Mouse (Mus musculus): Measurements from ENCODE around the gene Epor. TPM values are rescaled to one million over a fixed set of nuclear protein-coding genes. Genes with fewer than 3 reads are reported as not detected.

Gene Epor
- polyA plus RNA-seq, 1 experiment from 2014 or later: 8.5 TPM

- Histone ChIP-seq H3K4me1 (peaks cover 12% of the 10 kb centered on the region), H3K27ac (no peak overlapping the region), H3K4me3 (no peak overlapping the region), H3K27me3 (no peaks in the 10 kb centered on the region), H3K36me3 (no peaks in the 10 kb centered on the region), H3K9me3 (no peaks in the 10 kb centered on the region), H3K9ac (no peak overlapping the region), H3K4me2 (no peak overlapping the region)
- 56% methylated on average over 12 of the region's 12 CpGs for WGBS
- no peak for ATAC-seq (ENCODE audit: insufficient number of reproducible peaks, insufficient read depth, low FRiP score, low TSS enrichment, low read depth)
These were observed 30.7 kb downstream of the Epor start for GRCm38 (mm10) chr9:21932445-21933137.

- Histone ChIP-seq H3K4me2 (no peak overlapping the region), H3K4me3 (no peak overlapping the region), H3K27ac (no peak overlapping the region), H3K9me3 (no peaks in the 10 kb centered on the region), H3K9ac (no peak overlapping the region), H3K27me3 (no peaks in the 10 kb centered on the region), H3K36me3 (no peaks in the 10 kb centered on the region), H3K4me1 (peaks cover 7% of the 10 kb centered on the region)
- ATAC-seq (ENCODE audit: insufficient number of reproducible peaks, insufficient read depth, low FRiP score, low TSS enrichment, low read depth): no peak
- 57% methylated on average over 2 of the region's 2 CpGs for WGBS
These were observed 31.3 kb downstream of the Epor start for GRCm38 (mm10) chr9:21932006-21932405.

DNA sequence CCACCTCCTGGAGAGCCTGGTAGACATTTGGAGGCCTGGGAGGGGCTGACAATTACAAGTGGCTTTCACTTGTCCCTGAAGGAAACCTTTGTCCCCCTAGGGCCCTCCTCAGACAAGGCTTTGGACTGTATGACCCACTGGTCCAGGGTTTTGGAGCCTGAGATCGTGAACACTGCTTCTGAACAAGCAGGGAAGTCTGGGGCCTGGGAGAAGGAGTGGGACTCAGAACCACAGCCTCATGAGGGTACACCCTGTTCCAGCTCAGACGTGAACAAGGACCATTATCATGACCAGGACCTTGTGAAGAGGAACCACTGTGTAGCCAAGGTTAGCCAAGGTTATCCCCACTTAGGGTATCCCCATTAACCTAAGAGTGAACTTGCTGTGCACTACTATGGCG lies 34.1 kb downstream of the Epor start:
- H3K27ac ChIP-seq: no peak overlapping the region
- 80% methylated on average over 3 of the region's 3 CpGs for WGBS
- H3K9ac ChIP-seq: no peak overlapping the region
- no peak overlapping the region for H3K4me3 ChIP-seq
- ATAC-seq (ENCODE audit: insufficient number of reproducible peaks, insufficient read depth, low FRiP score, low TSS enrichment, low read depth): no peak
- H3K4me2 ChIP-seq: no peak overlapping the region
- H3K9me3 ChIP-seq: no peaks in the 10 kb centered on the region
- peaks cover 16% of the 10 kb centered on the region for H3K4me1 ChIP-seq
- peaks cover 10% of the 10 kb centered on the region; the same call in 1 of the 2 replicates for H3K36me3 ChIP-seq
- H3K27me3 ChIP-seq: no peaks in the 10 kb centered on the region

DNA sequence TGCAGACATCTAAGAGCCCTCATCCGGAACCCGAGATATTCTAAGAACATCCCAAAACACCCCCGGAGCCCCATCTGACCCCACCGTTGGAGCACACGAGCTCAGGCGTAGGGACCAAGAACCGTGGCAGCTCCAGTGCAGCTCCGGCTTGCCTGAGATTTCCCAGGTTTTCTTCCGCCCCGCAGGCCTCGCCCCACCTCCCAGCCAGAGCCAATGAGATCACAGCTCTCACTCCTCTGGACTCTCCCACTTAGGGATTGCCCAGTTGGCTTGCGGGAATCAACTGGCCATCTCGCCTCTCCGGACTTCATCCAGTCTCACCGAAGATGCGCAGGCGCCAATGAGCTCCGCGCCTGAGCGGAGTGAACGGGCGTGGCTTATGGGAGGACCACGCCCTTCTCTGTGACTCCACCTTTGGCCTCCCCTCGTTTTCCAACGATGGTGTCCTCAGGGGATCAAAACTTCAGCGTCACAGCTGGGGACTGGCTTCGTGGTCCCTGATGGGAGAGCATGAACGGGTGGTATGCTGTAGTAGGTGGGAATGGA lies 36.0 kb downstream of the Epor start, which contains the start of the genes Ccdc159 and Tmem205:
Gene Ccdc159, plus strand, starts transcription at position 264 of the 546 bp plus-strand sequence.
Gene Tmem205, minus strand, starts transcription at position 349 of the 546 bp plus-strand sequence.
- H3K4me3 ChIP-seq: peak within 1 kb of the TSS; percentile 57

DNA sequence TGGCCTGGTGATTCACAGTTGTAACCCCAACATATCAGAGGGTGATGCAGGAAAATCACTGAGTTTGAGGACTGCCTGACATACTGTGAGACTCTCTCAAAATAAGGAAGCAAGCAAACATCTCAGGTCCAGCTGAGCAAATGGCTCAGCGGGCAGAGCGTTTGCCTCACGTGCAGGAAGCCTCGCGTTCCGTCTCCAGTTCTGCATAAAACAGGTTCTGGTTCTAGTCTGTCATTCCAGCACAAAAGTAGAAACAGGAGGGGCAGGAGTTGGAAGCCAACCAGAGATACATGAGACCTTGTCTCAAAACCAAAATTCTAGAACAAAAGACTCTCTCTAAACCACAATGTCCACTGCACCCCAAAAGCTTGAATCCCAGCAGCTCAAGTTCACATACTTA lies 36.5 kb downstream of the Epor start:
- H3K4me2 ChIP-seq: peak overlapping the region; percentile 70
- H3K27me3 ChIP-seq: no peaks in the 10 kb centered on the region
- H3K4me1 ChIP-seq: peaks cover 18% of the 10 kb centered on the region
- 1% methylated on average over 6 of the region's 6 CpGs for WGBS
- H3K36me3 ChIP-seq: peaks cover 16% of the 10 kb centered on the region; the same call in 1 of the 2 replicates
- peak overlapping the region; percentile 65 for H3K27ac ChIP-seq
- no peaks in the 10 kb centered on the region for H3K9me3 ChIP-seq
- ATAC-seq (ENCODE audit: insufficient number of reproducible peaks, insufficient read depth, low FRiP score, low TSS enrichment, low read depth): no peak
- peak overlapping the region; percentile 76 for H3K9ac ChIP-seq
- H3K4me3 ChIP-seq: peak overlapping the region; percentile 57

More for the DNA sequence above, 36.0 kb downstream of the Epor start, which contains the start of the genes Ccdc159 and Tmem205:
- no peaks in the 10 kb centered on the region for H3K27me3 ChIP-seq
- under 1% methylated on average over 28 of the region's 28 CpGs for whole genome bisulfite sequencing
- no peaks in the 10 kb centered on the region for H3K9me3 ChIP-seq
- H3K4me1 ChIP-seq: peaks cover 18% of the 10 kb centered on the region
- ATAC-seq (ENCODE audit: insufficient number of reproducible peaks, insufficient read depth, low FRiP score, low TSS enrichment, low read depth): peak; percentile 90
- peak within 1 kb of the TSS; percentile 70 for H3K4me2 ChIP-seq
- peaks cover 14% of the 10 kb centered on the region; the same call in 1 of the 2 replicates for H3K36me3 ChIP-seq
- H3K9ac ChIP-seq: peak within 1 kb of the TSS; percentile 76
- H3K27ac ChIP-seq: peak within 1 kb of the TSS; percentile 65

DNA sequence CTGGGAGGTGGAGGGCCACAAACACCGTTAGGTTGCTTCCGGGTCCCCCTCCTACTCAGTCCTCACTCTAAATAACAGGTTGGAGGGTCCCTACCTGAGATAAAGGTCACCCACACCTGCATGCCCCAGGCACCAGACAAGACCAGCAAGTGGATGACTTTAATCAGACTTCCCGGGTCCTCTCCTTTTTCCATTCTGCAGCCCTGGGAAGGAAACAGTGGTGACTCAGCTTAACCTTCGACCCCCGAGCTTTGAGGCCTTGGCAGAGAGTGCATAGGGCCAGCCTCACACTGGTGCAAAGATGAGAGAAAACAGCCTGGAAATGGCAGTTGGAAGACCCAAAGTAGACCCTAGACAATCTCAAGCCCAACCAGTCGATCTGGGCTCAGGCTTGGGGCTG lies 37.2 kb downstream of the Epor start:
- H3K9ac ChIP-seq: peak overlapping the region; percentile 76; the same call in 1 of the 2 replicates
- no peak for ATAC-seq (ENCODE audit: insufficient number of reproducible peaks, insufficient read depth, low FRiP score, low TSS enrichment, low read depth)
- WGBS: 78% methylated on average over 6 of the region's 6 CpGs

GRCm38 (mm10) chr9:21925506-21925905 lies 37.8 kb downstream of the Epor start:
- no peak overlapping the region for H3K4me3 ChIP-seq
- no peak for ATAC-seq (ENCODE audit: insufficient number of reproducible peaks, insufficient read depth, low FRiP score, low TSS enrichment, low read depth)
- H3K9ac ChIP-seq: no peak overlapping the region
- H3K9me3 ChIP-seq: no peaks in the 10 kb centered on the region
- no peaks in the 10 kb centered on the region for H3K27me3 ChIP-seq
- no peak overlapping the region for H3K4me2 ChIP-seq
- no peak overlapping the region for H3K27ac ChIP-seq
- peaks cover 20% of the 10 kb centered on the region; the same call in 1 of the 2 replicates for H3K36me3 ChIP-seq
- peaks cover 18% of the 10 kb centered on the region for H3K4me1 ChIP-seq
- 95% methylated on average over 1 of the region's 1 CpGs for WGBS

More for the DNA sequence above, 37.2 kb downstream of the Epor start:
- no peaks in the 10 kb centered on the region for H3K9me3 ChIP-seq
- H3K27me3 ChIP-seq: no peaks in the 10 kb centered on the region
- no peak overlapping the region for H3K27ac ChIP-seq
- H3K4me3 ChIP-seq: peak overlapping the region; percentile 57
- peaks cover 20% of the 10 kb centered on the region; the same call in 1 of the 2 replicates for H3K36me3 ChIP-seq
- H3K4me2 ChIP-seq: peak overlapping the region; percentile 70
- H3K4me1 ChIP-seq: peaks cover 18% of the 10 kb centered on the region

DNA sequence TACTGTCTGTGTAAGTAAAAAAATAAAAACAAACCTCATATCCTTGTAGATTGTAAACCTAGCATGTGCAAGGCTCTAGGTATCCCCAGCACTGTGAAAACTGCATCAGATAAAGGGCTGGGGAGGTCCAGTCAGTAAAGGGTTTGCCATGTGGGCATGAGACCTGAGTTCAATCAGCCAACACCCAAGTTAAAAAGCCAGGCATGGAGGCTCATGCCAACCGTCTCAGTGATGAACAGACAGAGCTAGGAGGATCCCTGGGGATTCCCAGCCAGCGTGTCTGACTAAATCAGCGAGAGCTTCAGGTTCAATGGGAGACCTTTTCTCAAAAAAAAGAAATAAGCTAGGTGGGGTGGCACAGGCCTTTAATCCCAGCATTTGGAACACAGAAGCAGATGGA lies 38.3 kb downstream of the Epor start:
- no peaks in the 10 kb centered on the region for H3K27me3 ChIP-seq
- no peak overlapping the region for H3K4me2 ChIP-seq
- H3K27ac ChIP-seq: no peak overlapping the region
- peaks cover 18% of the 10 kb centered on the region for H3K4me1 ChIP-seq
- 88% methylated on average over 3 of the region's 3 CpGs for WGBS
- no peaks in the 10 kb centered on the region for H3K9me3 ChIP-seq
- H3K36me3 ChIP-seq: peaks cover 20% of the 10 kb centered on the region; the same call in 1 of the 2 replicates
- ATAC-seq (ENCODE audit: insufficient number of reproducible peaks, insufficient read depth, low FRiP score, low TSS enrichment, low read depth): no peak
- H3K9ac ChIP-seq: no peak overlapping the region
- H3K4me3 ChIP-seq: no peak overlapping the region

DNA sequence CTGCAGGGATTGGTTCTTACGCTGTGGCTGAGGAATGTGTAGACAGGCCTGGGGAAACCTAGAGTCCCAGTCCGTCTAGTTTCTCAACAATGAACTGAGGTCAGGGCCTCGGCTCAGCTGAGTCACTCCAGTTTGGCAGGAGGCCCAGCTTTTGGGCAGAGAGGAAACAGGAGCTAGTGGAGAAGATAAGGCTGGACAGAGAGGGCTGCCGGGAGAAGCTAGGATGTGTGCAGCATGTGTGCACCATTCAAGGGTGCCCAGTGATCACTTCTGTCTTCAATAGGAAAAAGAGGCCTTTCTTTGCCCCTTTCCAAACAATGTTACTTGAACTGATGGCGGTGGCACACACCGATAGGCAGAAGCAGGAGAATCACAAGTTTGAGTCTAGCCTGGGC lies 39.2 kb downstream of the Epor start:
- Histone ChIP-seq H3K4me3 (no peak overlapping the region), H3K4me2 (no peak overlapping the region), H3K4me1 (peaks cover 18% of the 10 kb centered on the region), H3K27me3 (no peaks in the 10 kb centered on the region), H3K36me3 (peaks cover 20% of the 10 kb centered on the region; the same call in 1 of the 2 replicates), H3K9ac (no peak overlapping the region), H3K27ac (peak overlapping the region; percentile 8; the same call in 1 of the 2 replicates), H3K9me3 (no peaks in the 10 kb centered on the region)
- ATAC-seq (ENCODE audit: insufficient number of reproducible peaks, insufficient read depth, low FRiP score, low TSS enrichment, low read depth): no peak
- 67% methylated on average over 6 of the region's 6 CpGs for WGBS

- WGBS: 71% methylated on average over 3 of the region's 3 CpGs
- H3K9ac ChIP-seq: no peak overlapping the region
These were observed 39.7 kb downstream of the Epor start for GRCm38 (mm10) chr9:21923490-21924098.

GRCm38 (mm10) chr9:21923036-21923435 lies 40.3 kb downstream of the Epor start:
- no peak overlapping the region for H3K4me3 ChIP-seq
- peaks cover 22% of the 10 kb centered on the region for H3K4me1 ChIP-seq
- ATAC-seq (ENCODE audit: insufficient number of reproducible peaks, insufficient read depth, low FRiP score, low TSS enrichment, low read depth): no peak
- H3K27me3 ChIP-seq: no peaks in the 10 kb centered on the region
- 89% methylated on average over 4 of the region's 4 CpGs for WGBS
- no peak overlapping the region for H3K27ac ChIP-seq
- H3K36me3 ChIP-seq: peaks cover 20% of the 10 kb centered on the region; the same call in 1 of the 2 replicates
- no peak overlapping the region for H3K9ac ChIP-seq
- H3K9me3 ChIP-seq: no peaks in the 10 kb centered on the region
- H3K4me2 ChIP-seq: no peak overlapping the region

More at GRCm38 (mm10) chr9:21923490-21924098, 39.7 kb downstream of the Epor start:
- Histone ChIP-seq H3K27ac (peak overlapping the region; percentile 8; the same call in 1 of the 2 replicates), H3K4me1 (peaks cover 18% of the 10 kb centered on the region), H3K4me3 (no peak overlapping the region), H3K4me2 (no peak overlapping the region), H3K27me3 (no peaks in the 10 kb centered on the region), H3K36me3 (peaks cover 20% of the 10 kb centered on the region; the same call in 1 of the 2 replicates), H3K9me3 (no peaks in the 10 kb centered on the region)
- no peak for ATAC-seq (ENCODE audit: insufficient number of reproducible peaks, insufficient read depth, low FRiP score, low TSS enrichment, low read depth)

All from embryonic facial prominence, embryonic 13.5 days (tissue).